Mouse (Mus musculus) kidney, embryonic 15.5 days (tissue): ENCODE results near the gene Cnn3. TPM values are rescaled to one million over a fixed set of nuclear protein-coding genes. Genes with fewer than 3 reads are reported as not detected.

Experiments
- ATAC-seq: fragments of 200-750 bp; cut with Nextera tagmentation; replicated peaks from 2 replicates; pipeline ENCODE4 v1.8.0; 2017; ENCODE audit warnings: moderate TSS enrichment; ENCODE audit not compliant: low FRiP score
- H3K27ac ChIP-seq: fragments of 300-500 bp; sonication (generic); 2 replicates; pipeline ENCODE4 v1.5.1; 2015; ENCODE audit warnings: mild to moderate bottlenecking, inconsistent platforms
- H3K27me3 ChIP-seq: fragments of 300-500 bp; sonication (generic); 2 replicates; pipeline ENCODE4 v1.6.1; 2015; ENCODE audit warnings: inconsistent platforms
- H3K36me3 ChIP-seq: fragments of 300-500 bp; sonication (generic); 2 replicates; pipeline ENCODE4 v1.6.1; 2015; ENCODE audit warnings: inconsistent platforms
- H3K4me1 ChIP-seq: fragments of 300-500 bp; sonication (generic); 2 replicates; pipeline ENCODE4 v1.6.1; 2015; ENCODE audit warnings: inconsistent platforms
- H3K4me2 ChIP-seq: fragments of 300-500 bp; sonication (generic); 2 replicates; pipeline ENCODE4 v1.6.1; 2015; ENCODE audit warnings: moderate library complexity, mild to moderate bottlenecking, inconsistent platforms
- H3K4me3 ChIP-seq: fragments of 300-500 bp; sonication (generic); replicated peaks from 2 replicates; pipeline ENCODE4 v1.5.1; 2015; ENCODE audit warnings: mild to moderate bottlenecking, inconsistent platforms
- H3K9ac ChIP-seq: fragments of 300-500 bp; sonication (generic); 2 replicates; pipeline ENCODE4 v1.6.1; 2015; ENCODE audit warnings: mild to moderate bottlenecking, inconsistent platforms
- H3K9me3 ChIP-seq: fragments of 300-500 bp; sonication (generic); replicated peaks from 2 replicates; pipeline ENCODE4 v1.6.1; 2016; ENCODE audit warnings: inconsistent platforms
- WGBS: fragments of 180-500 bp; shearing (Covaris S2); methylation state at CpG from one replicate; pipeline ENCODE4 v1.1.7; 2015; ENCODE audit warnings: mixed read lengths; 5-methylcytosine and 5-hydroxymethylcytosine counted together
- polyA plus RNA-seq: library from polyadenylated mRNA; unstranded; fragments of >200 nt; fragmentation: Nextera tagmentation; extraction: Ambion mirVana; gene quantifications from 2 replicates; pipeline ENCODE4 v1.2.1, GENCODE M21; 2015

Cnn3 gene
- polyA plus RNA-seq, 1 experiment from 2014 or later, result 612 TPM

GRCm38 (mm10) chr3:121402096-121402495 is 24.2 kb upstream of the Cnn3 start:
- 89% methylated on average over 6 of the region's 6 CpGs for WGBS
- ATAC-seq, result no peak
- Histone ChIP-seq H3K27me3 (no peaks in the 10 kb centered on the region), H3K27ac (no peak overlapping the region), H3K36me3 (no peaks in the 10 kb centered on the region), H3K9me3 (no peaks in the 10 kb centered on the region), H3K4me3 (no peak overlapping the region), H3K4me2 (no peak overlapping the region), H3K9ac (no peak overlapping the region), H3K4me1 (no peaks in the 10 kb centered on the region)

- Histone ChIP-seq H3K4me3 (no peak overlapping the region), H3K9ac (no peak overlapping the region), H3K27ac (no peak overlapping the region), H3K4me1 (no peaks in the 10 kb centered on the region), H3K36me3 (no peaks in the 10 kb centered on the region), H3K9me3 (no peaks in the 10 kb centered on the region), H3K4me2 (no peak overlapping the region), H3K27me3 (no peaks in the 10 kb centered on the region)
- no peak for ATAC-seq
- 58% methylated on average over 5 of the region's 5 CpGs for WGBS
These were observed 22.8 kb upstream of the Cnn3 start for GRCm38 (mm10) chr3:121403449-121403848.

- 83% methylated on average over 5 of the region's 5 CpGs for WGBS
- no peaks in the 10 kb centered on the region for H3K4me1 ChIP-seq
- H3K27ac ChIP-seq, result no peak overlapping the region
- H3K4me3 ChIP-seq, result no peak overlapping the region
- H3K9me3 ChIP-seq, result no peaks in the 10 kb centered on the region
- H3K9ac ChIP-seq, result no peak overlapping the region
- no peaks in the 10 kb centered on the region for H3K36me3 ChIP-seq
- no peak for ATAC-seq
- no peaks in the 10 kb centered on the region for H3K27me3 ChIP-seq
- H3K4me2 ChIP-seq, result no peak overlapping the region
These were observed 21.2 kb upstream of the Cnn3 start for GRCm38 (mm10) chr3:121405101-121405500.

- Histone ChIP-seq H3K27ac (no peak overlapping the region), H3K4me3 (no peak overlapping the region), H3K36me3 (no peaks in the 10 kb centered on the region), H3K4me1 (no peaks in the 10 kb centered on the region), H3K4me2 (no peak overlapping the region), H3K27me3 (no peaks in the 10 kb centered on the region), H3K9me3 (no peaks in the 10 kb centered on the region), H3K9ac (no peak overlapping the region)
- no peak for ATAC-seq
- 81% methylated on average over 9 of the region's 9 CpGs for WGBS
These were observed 18.9 kb upstream of the Cnn3 start for GRCm38 (mm10) chr3:121407417-121407816.

- no peaks in the 10 kb centered on the region for H3K36me3 ChIP-seq
- WGBS, result 94% methylated on average over 3 of the region's 3 CpGs
- no peak for ATAC-seq
- H3K27me3 ChIP-seq, result no peaks in the 10 kb centered on the region
- no peaks in the 10 kb centered on the region for H3K9me3 ChIP-seq
- no peak overlapping the region for H3K4me2 ChIP-seq
- no peak overlapping the region for H3K27ac ChIP-seq
- no peak overlapping the region for H3K4me3 ChIP-seq
- H3K9ac ChIP-seq, result no peak overlapping the region
- no peaks in the 10 kb centered on the region for H3K4me1 ChIP-seq
These were observed 17.9 kb upstream of the Cnn3 start for GRCm38 (mm10) chr3:121408386-121408785.

- Histone ChIP-seq H3K36me3 (no peaks in the 10 kb centered on the region), H3K4me3 (no peak overlapping the region), H3K27ac (no peak overlapping the region), H3K9me3 (no peaks in the 10 kb centered on the region), H3K4me2 (no peak overlapping the region), H3K4me1 (no peaks in the 10 kb centered on the region), H3K27me3 (no peaks in the 10 kb centered on the region), H3K9ac (no peak overlapping the region)
- 51% methylated on average over 6 of the region's 6 CpGs for WGBS
- ATAC-seq, result no peak
These were observed 14.8 kb upstream of the Cnn3 start for GRCm38 (mm10) chr3:121411450-121411849.

- H3K4me3 ChIP-seq, result no peak overlapping the region
- 58% methylated on average over 5 of the region's 5 CpGs for WGBS
- no peak for ATAC-seq
- H3K27ac ChIP-seq, result no peak overlapping the region
- H3K27me3 ChIP-seq, result no peaks in the 10 kb centered on the region
- no peak overlapping the region for H3K4me2 ChIP-seq
- H3K4me1 ChIP-seq, result peaks cover 18% of the 10 kb centered on the region
- no peak overlapping the region for H3K9ac ChIP-seq
- H3K9me3 ChIP-seq, result no peaks in the 10 kb centered on the region
- no peaks in the 10 kb centered on the region for H3K36me3 ChIP-seq
These were observed 9.8 kb upstream of the Cnn3 start for GRCm38 (mm10) chr3:121416171-121417154.

- no peak overlapping the region for H3K9ac ChIP-seq
- no peak for ATAC-seq
- no peak overlapping the region for H3K4me3 ChIP-seq
- 0 out of 2 replicates have a peak overlapping the region, but pooled peaks have one; percentile 34 for H3K27ac ChIP-seq
- H3K4me2 ChIP-seq, result no peak overlapping the region
- H3K36me3 ChIP-seq, result no peaks in the 10 kb centered on the region
- H3K9me3 ChIP-seq, result no peaks in the 10 kb centered on the region
- peaks cover 18% of the 10 kb centered on the region for H3K4me1 ChIP-seq
- 70% methylated on average over 14 of the region's 14 CpGs for WGBS
- no peaks in the 10 kb centered on the region for H3K27me3 ChIP-seq
These were observed 8.7 kb upstream of the Cnn3 start for GRCm38 (mm10) chr3:121417379-121418250.

GRCm38 (mm10) chr3:121418251-121418601 is 8.1 kb upstream of the Cnn3 start:
- WGBS, result 41% methylated on average over 6 of the region's 6 CpGs
- H3K27me3 ChIP-seq, result no peaks in the 10 kb centered on the region
- no peak for ATAC-seq

GRCm38 (mm10) chr3:121418850-121419435 is 7.4 kb upstream of the Cnn3 start:
- peak; percentile 26; the same call in 1 of the 2 replicates for ATAC-seq
- no peaks in the 10 kb centered on the region for H3K36me3 ChIP-seq
- 82% methylated on average over 9 of the region's 9 CpGs for whole genome bisulfite sequencing

More at GRCm38 (mm10) chr3:121418251-121418601, 8.1 kb upstream of the Cnn3 start:
- Histone ChIP-seq H3K4me3 (no peak overlapping the region), H3K36me3 (no peaks in the 10 kb centered on the region), H3K27ac (0 out of 2 replicates have a peak overlapping the region, but pooled peaks have one; percentile 34), H3K9me3 (no peaks in the 10 kb centered on the region), H3K4me2 (no peak overlapping the region), H3K4me1 (peaks cover 18% of the 10 kb centered on the region), H3K9ac (no peak overlapping the region)

GRCm38 (mm10) chr3:121422405-121422804 is 3.9 kb upstream of the Cnn3 start:
- no peak for ATAC-seq
- Histone ChIP-seq H3K36me3 (no peaks in the 10 kb centered on the region), H3K27ac (no peak overlapping the region), H3K9me3 (no peaks in the 10 kb centered on the region), H3K9ac (no peak overlapping the region), H3K4me1 (peaks cover 29% of the 10 kb centered on the region), H3K4me2 (no peak overlapping the region), H3K4me3 (no peak overlapping the region), H3K27me3 (no peaks in the 10 kb centered on the region)
- WGBS, result 84% methylated on average over 8 of the region's 8 CpGs

More at GRCm38 (mm10) chr3:121418850-121419435, 7.4 kb upstream of the Cnn3 start:
- no peaks in the 10 kb centered on the region for H3K9me3 ChIP-seq
- peaks cover 18% of the 10 kb centered on the region for H3K4me1 ChIP-seq
- no peaks in the 10 kb centered on the region for H3K27me3 ChIP-seq
- no peak overlapping the region for H3K4me2 ChIP-seq
- no peak overlapping the region for H3K4me3 ChIP-seq
- no peak overlapping the region for H3K27ac ChIP-seq
- H3K9ac ChIP-seq, result no peak overlapping the region
